Mouse (Mus musculus): ENCODE measurements at regions not wholly inside any gene's neighbourhood (a gene's known extent, or its start where the extent isn't known, plus 50 kb on each side); places are given as distances from the start of the nearest gene placed in this dataset.

DNA sequence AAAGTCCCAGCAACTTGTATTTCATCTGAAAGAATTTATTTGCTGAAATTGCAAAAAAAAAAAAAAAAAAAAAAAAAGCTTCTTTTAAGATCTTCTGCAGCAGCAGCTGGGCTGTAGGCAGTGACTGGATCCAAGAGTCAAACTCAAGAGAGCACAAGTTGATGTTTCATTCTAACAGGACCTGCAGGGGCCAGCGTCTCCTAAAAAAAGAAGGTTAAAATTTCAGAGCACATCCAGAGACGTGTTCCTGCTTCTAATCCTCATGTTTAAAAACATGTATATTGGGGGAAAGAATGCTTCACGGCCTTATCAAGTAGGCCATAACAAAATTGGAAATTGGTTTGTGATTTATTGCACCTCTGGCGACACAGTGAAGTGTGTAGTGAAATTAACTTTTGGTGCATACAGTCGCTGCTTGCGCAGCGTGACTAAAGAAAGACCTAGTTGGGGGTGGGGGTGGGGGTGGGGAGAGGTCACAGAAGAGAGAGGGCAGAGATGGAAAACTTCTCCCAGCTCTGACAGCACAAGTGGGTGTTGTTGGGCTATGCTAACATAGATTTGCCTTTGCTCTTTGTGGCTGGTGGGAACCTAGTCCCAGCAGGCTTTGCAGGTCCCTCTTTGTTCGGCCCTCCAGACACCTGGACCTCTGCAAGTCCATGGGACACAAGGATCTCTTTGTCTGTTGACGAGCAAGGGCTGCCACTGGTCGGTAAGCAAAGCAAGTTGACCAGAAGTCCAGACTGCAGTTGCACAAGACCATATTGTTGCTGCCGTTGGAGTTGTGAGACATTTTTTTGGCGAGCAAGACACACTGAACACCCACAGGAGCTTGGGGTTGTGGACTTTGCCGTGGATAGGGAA, 155.7 kb upstream of the Slc30a5 start:
- 76% methylated on average over 13 of the region's 13 CpGs for whole genome bisulfite sequencing
- no peak for TF ChIP-seq POLR2A (IDR thresholded peaks at IDR 0.05; ENCODE audit: borderline replicate concordance, control insufficient read depth, low read depth, low read length)
- no peak for TF ChIP-seq CTCF (IDR thresholded peaks at IDR 0.05; ENCODE audit: control insufficient read depth, insufficient read depth, low read length)
- H3K27ac ChIP-seq (ENCODE audit: control insufficient read depth, insufficient read depth, low read depth, low read length, poor library complexity) = no peak overlapping the region
- H3K4me3 ChIP-seq (replicated peaks; ENCODE audit: control insufficient read depth, low read depth, low read length) = no peak overlapping the region
- H3K4me1 ChIP-seq (ENCODE audit: control insufficient read depth, insufficient read depth, low read length) = no peaks in the 10 kb centered on the region

DNA sequence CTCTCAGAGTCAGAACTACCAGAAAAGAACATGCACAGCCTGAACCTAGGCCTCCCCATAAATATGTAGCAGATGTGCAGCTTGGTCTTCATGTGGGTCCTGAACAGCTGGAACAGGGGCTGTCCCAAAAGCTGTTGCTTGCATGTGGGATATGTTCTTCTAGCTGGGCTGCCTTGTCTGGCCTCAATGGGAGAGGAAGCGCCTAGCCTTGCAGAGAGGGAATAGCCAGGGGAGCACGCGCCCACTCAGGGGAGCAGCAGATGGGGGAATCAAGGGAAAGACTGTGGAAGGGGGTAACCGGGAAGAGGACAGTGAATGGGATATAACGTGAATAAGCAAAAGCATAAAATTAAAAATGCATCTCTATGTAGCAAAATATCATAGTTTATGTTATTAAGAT, 154.9 kb upstream of the Slc30a5 start:
- TF ChIP-seq POLR2A (IDR thresholded peaks at IDR 0.05; ENCODE audit: borderline replicate concordance, control insufficient read depth, low read depth, low read length) = no peak
- no peak for TF ChIP-seq CTCF (IDR thresholded peaks at IDR 0.05; ENCODE audit: control insufficient read depth, insufficient read depth, low read length)
- 86% methylated on average over 5 of the region's 5 CpGs for WGBS
- no peaks in the 10 kb centered on the region for H3K4me1 ChIP-seq (ENCODE audit: control insufficient read depth, insufficient read depth, low read length)
- no peak overlapping the region for H3K27ac ChIP-seq (ENCODE audit: control insufficient read depth, insufficient read depth, low read depth, low read length, poor library complexity)
- H3K4me3 ChIP-seq (replicated peaks; ENCODE audit: control insufficient read depth, low read depth, low read length) = no peak overlapping the region

DNA sequence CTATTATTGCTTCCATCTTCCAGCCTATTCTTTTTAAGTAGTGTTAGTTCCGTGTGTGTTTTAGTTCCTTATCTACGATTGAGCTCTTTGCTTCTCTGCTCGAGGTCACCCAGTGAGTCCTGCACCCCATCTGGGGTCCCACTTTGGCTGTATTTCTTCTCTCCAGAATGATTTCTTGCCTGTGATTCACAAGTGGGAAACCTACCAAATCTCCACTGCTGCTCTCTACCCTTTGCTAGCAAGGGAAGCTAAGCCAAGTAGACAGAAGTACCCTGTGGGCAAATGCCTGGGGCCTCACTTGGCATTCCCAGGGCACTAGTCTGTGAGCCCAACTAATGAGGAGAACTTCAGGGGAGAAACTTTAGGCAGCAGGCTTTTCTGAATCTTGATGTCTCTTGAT, 142.5 kb upstream of the Slc30a5 start:
- TF ChIP-seq CTCF (IDR thresholded peaks at IDR 0.05; ENCODE audit: control insufficient read depth, insufficient read depth, low read length) = no peak
- TF ChIP-seq POLR2A (IDR thresholded peaks at IDR 0.05; ENCODE audit: borderline replicate concordance, control insufficient read depth, low read depth, low read length) = no peak
- 72% methylated on average over 3 of the region's 3 CpGs for WGBS

DNA sequence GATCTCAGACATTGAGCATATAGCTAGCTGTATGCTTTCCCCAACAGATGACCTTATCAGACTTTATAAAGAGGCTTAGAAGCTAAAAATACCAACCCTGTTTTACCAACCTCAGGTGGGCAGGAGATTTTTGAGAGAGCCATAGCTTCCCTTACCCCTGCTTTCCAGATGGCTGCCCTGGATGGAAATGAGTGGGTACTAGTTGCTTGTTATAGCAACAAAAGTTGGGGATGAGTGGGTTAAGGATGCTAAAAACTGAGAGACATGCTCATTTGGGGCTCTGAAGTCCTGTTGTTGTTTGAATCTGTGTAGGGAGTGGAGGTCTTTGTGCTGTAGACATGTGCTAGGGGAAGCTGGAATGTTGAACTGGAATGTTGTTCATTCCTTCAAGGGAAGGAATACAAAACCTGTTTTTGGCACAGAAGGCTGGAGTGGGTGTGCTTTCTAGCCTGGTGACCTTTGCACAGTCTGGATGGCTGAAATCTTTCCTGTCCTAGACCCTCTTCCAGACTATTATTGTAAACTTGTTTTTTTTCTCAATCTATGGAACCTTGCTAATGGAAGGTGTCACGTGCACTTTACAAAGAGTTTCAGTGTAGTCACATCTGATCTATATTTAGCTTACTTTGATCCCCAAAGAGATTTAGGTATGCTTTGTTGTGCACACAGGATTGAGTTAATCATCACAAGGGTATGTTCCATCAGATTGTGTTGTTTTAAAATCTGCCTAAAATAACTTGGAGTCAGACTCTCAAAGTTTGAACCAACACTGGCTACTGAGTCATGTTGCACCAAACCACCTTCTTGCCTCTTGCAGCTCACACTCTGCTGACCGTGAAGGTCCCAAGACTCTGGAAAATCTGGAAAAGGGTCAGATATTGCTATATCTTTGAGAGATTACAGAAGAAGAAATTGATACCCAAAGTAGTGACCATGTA, 138.1 kb upstream of the Slc30a5 start:
- WGBS = 64% methylated on average over 2 of the region's 2 CpGs

More for the DNA sequence above, 142.5 kb upstream of the Slc30a5 start:
- Histone ChIP-seq H3K4me1 (ENCODE audit: control insufficient read depth, insufficient read depth, low read length) (no peaks in the 10 kb centered on the region), H3K4me3 (replicated peaks; ENCODE audit: control insufficient read depth, low read depth, low read length) (no peak overlapping the region), H3K27ac (ENCODE audit: control insufficient read depth, insufficient read depth, low read depth, low read length, poor library complexity) (no peak overlapping the region)

DNA sequence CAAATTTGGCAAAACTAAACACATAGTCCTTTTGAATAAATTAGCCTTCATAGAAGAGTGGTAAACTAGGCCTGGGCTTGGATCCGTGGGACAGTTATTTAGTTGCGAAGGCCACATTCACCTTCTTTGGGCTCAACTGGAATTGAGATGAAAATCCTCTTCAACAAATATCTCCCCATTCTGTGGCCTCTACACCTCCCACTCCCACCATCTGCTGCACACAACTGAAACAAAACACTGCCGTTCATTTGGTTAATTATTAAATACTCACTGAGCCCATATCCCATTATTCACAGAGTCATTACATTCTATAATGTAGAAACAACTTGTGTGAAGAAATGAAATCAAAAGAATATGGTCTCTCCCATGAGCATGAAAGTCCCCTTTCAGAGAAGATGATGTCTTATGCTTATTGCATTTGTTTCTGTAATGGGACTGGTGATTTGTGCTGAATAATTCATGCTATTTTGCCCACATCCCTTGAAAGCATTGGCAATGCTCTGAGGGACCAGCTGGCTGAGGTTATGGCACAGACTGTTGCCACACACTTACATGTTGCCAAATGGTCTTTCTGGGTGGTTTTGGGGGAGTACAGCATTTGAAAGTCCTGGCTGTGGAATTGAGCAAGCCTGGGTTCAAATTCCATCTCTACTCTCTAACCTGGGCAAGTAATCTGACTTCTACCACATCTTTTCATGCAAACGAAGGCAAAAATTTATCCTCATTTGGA, 129.7 kb upstream of the Slc30a5 start:
- Histone ChIP-seq H3K4me1 (ENCODE audit: control insufficient read depth, insufficient read depth, low read length) (no peaks in the 10 kb centered on the region), H3K4me3 (replicated peaks; ENCODE audit: control insufficient read depth, low read depth, low read length) (no peak overlapping the region), H3K27ac (ENCODE audit: control insufficient read depth, insufficient read depth, low read depth, low read length, poor library complexity) (no peak overlapping the region)
- WGBS = 85% methylated on average over 4 of the region's 4 CpGs
- no peak for TF ChIP-seq CTCF (IDR thresholded peaks at IDR 0.05; ENCODE audit: control insufficient read depth, insufficient read depth, low read length)
- TF ChIP-seq POLR2A (IDR thresholded peaks at IDR 0.05; ENCODE audit: borderline replicate concordance, control insufficient read depth, low read depth, low read length) = no peak

More for the DNA sequence above, 138.1 kb upstream of the Slc30a5 start:
- TF ChIP-seq POLR2A (IDR thresholded peaks at IDR 0.05; ENCODE audit: borderline replicate concordance, control insufficient read depth, low read depth, low read length) = no peak
- TF ChIP-seq CTCF (IDR thresholded peaks at IDR 0.05; ENCODE audit: control insufficient read depth, insufficient read depth, low read length) = no peak
- no peaks in the 10 kb centered on the region for H3K4me1 ChIP-seq (ENCODE audit: control insufficient read depth, insufficient read depth, low read length)
- H3K27ac ChIP-seq (ENCODE audit: control insufficient read depth, insufficient read depth, low read depth, low read length, poor library complexity) = no peak overlapping the region
- H3K4me3 ChIP-seq (replicated peaks; ENCODE audit: control insufficient read depth, low read depth, low read length) = no peak overlapping the region

DNA sequence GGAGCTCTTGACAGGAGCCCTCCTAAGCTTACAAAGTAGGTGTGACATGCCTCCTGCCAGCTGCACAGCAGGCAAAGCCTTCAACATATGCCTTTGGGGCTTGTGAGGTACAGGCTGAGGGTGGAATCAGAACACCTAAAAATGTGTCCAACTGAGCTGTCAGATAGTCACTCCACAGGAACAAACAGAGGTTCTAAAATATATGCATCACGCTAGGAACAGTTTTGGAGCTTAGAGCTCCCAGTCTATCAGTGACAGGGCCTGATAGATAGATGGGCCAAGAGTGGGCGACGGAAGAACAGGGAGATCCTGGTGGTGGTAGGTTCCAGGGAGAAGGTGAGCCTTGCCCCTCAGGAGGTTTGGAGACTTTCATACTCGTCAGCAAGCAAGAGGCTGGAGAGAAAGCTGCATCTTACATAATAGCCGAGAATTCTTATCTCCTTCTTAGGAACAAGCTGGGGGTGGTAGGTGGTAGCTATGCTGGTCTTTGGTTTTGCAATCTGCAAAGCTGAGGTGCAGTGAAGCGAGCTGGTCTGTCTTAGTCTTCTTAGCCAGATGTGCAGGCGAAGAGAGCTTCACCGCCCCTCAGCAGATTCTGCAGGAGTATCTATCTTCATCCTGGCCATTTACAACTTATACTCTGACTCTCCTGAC, 121.5 kb upstream of the Slc30a5 start:
- Histone ChIP-seq H3K27ac (ENCODE audit: control insufficient read depth, insufficient read depth, low read depth, low read length, poor library complexity) (no peak overlapping the region), H3K4me1 (ENCODE audit: control insufficient read depth, insufficient read depth, low read length) (no peaks in the 10 kb centered on the region), H3K4me3 (replicated peaks; ENCODE audit: control insufficient read depth, low read depth, low read length) (no peak overlapping the region)
- WGBS = 80% methylated on average over 8 of the region's 8 CpGs
- TF ChIP-seq CTCF (IDR thresholded peaks at IDR 0.05; ENCODE audit: control insufficient read depth, insufficient read depth, low read length) (no peak), POLR2A (IDR thresholded peaks at IDR 0.05; ENCODE audit: borderline replicate concordance, control insufficient read depth, low read depth, low read length) (no peak)

DNA sequence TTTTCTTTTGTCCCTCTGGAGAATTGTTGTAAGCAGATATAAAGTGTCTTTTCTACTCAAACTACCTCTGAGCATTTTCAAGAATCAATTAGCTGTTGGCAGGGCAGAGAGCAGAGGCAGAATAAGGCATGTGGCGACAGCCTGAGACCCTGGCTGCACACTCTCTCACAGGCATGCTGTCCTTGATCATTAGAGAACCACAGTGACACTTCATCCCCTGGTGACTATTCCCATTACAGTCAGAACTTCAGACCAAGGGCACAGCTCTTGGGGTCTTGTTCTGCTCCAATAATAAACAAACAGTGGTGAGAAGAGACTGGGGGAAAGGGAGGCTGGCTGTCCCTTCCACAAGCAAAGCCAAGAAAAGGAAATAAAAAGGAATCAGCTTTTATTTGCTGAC, 120.9 kb upstream of the Slc30a5 start:
- no peak overlapping the region for H3K4me3 ChIP-seq (replicated peaks; ENCODE audit: control insufficient read depth, low read depth, low read length)
- WGBS = 63% methylated on average over 1 of the region's 1 CpGs
- H3K27ac ChIP-seq (ENCODE audit: control insufficient read depth, insufficient read depth, low read depth, low read length, poor library complexity) = no peak overlapping the region
- no peak for TF ChIP-seq CTCF (IDR thresholded peaks at IDR 0.05; ENCODE audit: control insufficient read depth, insufficient read depth, low read length)
- TF ChIP-seq POLR2A (IDR thresholded peaks at IDR 0.05; ENCODE audit: borderline replicate concordance, control insufficient read depth, low read depth, low read length) = no peak
- no peaks in the 10 kb centered on the region for H3K4me1 ChIP-seq (ENCODE audit: control insufficient read depth, insufficient read depth, low read length)
